Mouse (Mus musculus) small intestine, adult 2 months (tissue): ENCODE results near the gene Ralb.

ENCODE experiments used
- CTCF ChIP-seq: fragments of 200-500 bp; IDR thresholded peaks from 2 replicates; pipeline ENCODE4 v1.5.1; 2012; ENCODE audit warnings: low read depth, mild to moderate bottlenecking, control low read depth, inconsistent platforms, low read length, moderate library complexity, mixed read lengths; ENCODE audit not compliant: insufficient replicate concordance, insufficient read length; ENCODE audit errors: extremely low read depth
- POLR2A ChIP-seq: fragments of 200-500 bp; IDR thresholded peaks from 2 replicates; pipeline ENCODE4 v1.6.1; 2012; ENCODE audit warnings: low read depth, mild to moderate bottlenecking, control low read depth, inconsistent platforms, low read length, moderate library complexity

GRCm38 (mm10) chr1:119503181-119503580 lies 1.4 kb downstream of the Ralb start:
- TF ChIP-seq POLR2A (no peak), CTCF (no peak)
